Mouse (Mus musculus): ENCODE data around the gene Mxd4.

- TF ChIP-seq CTCF (IDR thresholded peaks at IDR 0.05; ENCODE audit: extremely low read depth, insufficient read depth, insufficient read length, insufficient replicate concordance) (no peak), POLR2A (IDR thresholded peaks at IDR 0.05; ENCODE audit: low read depth, low read length) (no peak)
Measured at GRCm38 (mm10) chr5:34194975-34195662, 7.6 kb upstream of the Mxd4 start.
